8 mouse cellular contexts compared by ENCODE assay signal in genomic region chr4:49058557-49058956, GRCm38 (mm10). TPM values are rescaled to one million over a fixed set of nuclear protein-coding genes. Genes with fewer than 3 reads are reported as not detected.
DNase-seq lines count a peak whose midpoint lies in the region; ATAC-seq and TF ChIP-seq lines count a peak whose summit lies in the region.

No protein-coding gene starts in this region.

- WGBS in cerebellum, adult 2 months: 23% methylated on average over 7 of the region's 7 CpGs
- 4% methylated on average over 7 of the region's 7 CpGs for WGBS in hindbrain, embryonic 11.5 days
- WGBS in liver, embryonic 13.5 days (ENCODE audit: insufficient replicate concordance): 8% methylated on average over 7 of the region's 7 CpGs

- peak; percentile 48; the same call in 1 of the 2 replicates for ATAC-seq in hindbrain, embryonic 11.5 days (ENCODE audit: low FRiP score)
- ATAC-seq in liver, embryonic 13.5 days (ENCODE audit: low read depth): no peak

- H3K9ac ChIP-seq in hindbrain, embryonic 11.5 days (ENCODE audit: low read depth, low read length): peak overlapping the region; percentile 68
- H3K9ac ChIP-seq in liver, embryonic 13.5 days: no peak overlapping the region

- H3K4me1 ChIP-seq in cerebellum, adult 2 months (ENCODE audit: control insufficient read depth, insufficient read depth, low read length): no peaks in the 10 kb centered on the region
- H3K4me1 ChIP-seq in hindbrain, embryonic 11.5 days (replicated peaks; ENCODE audit: control insufficient read depth, insufficient read depth, low read length): peaks cover 10% of the 10 kb centered on the region
- H3K4me1 ChIP-seq in liver, embryonic 13.5 days (replicated peaks): no peaks in the 10 kb centered on the region

- H3K27ac ChIP-seq in cerebellum, adult 2 months (ENCODE audit: insufficient read depth, low read length): no peak overlapping the region
- no peak overlapping the region for H3K27ac ChIP-seq in hindbrain, embryonic 11.5 days (ENCODE audit: low read depth, low read length)
- H3K27ac ChIP-seq in liver, embryonic 13.5 days: no peak overlapping the region

- no peak for DNase-seq in cerebellum, adult 2 months
- no peak for DNase-seq in cerebellum, postnatal 14 days
- peak; percentile 18 for DNase-seq in ZHBTc4 (ENCODE audit: low read depth, low spot score)
- peak; percentile 47 for DNase-seq in hindbrain, embryonic 11.5 days (ENCODE audit: low spot score)
- no peak for DNase-seq in liver, embryonic 13.5 days
- DNase-seq in adrenal gland, adult 2 months: no peak
- DNase-seq in cerebellum, adult 9-11 months: no peak
- no peak for DNase-seq in right cerebral cortex, postnatal 4 days

- no peaks in the 10 kb centered on the region for H3K36me3 ChIP-seq in hindbrain, embryonic 11.5 days (ENCODE audit: control insufficient read depth, insufficient read depth, low read length)
- no peaks in the 10 kb centered on the region for H3K36me3 ChIP-seq in liver, embryonic 13.5 days

- no peak for TF ChIP-seq POLR2A in cerebellum, adult 2 months (IDR thresholded peaks at IDR 0.05; ENCODE audit: borderline replicate concordance, insufficient read depth, low read length)

- H3K4me2 ChIP-seq in hindbrain, embryonic 11.5 days (replicated peaks; ENCODE audit: low read depth, low read length): peak overlapping the region; percentile 83
- peak overlapping the region; percentile 66 for H3K4me2 ChIP-seq in liver, embryonic 13.5 days

- H3K27me3 ChIP-seq in cerebellum, adult 2 months (ENCODE audit: control insufficient read depth, insufficient read depth, low read length): no peaks in the 10 kb centered on the region; the same call in 1 of the 2 replicates
- peaks cover 3% of the 10 kb centered on the region; the same call in 1 of the 2 replicates for H3K27me3 ChIP-seq in hindbrain, embryonic 11.5 days (ENCODE audit: control insufficient read depth, insufficient read depth, low read length)
- peaks cover 37% of the 10 kb centered on the region for H3K27me3 ChIP-seq in liver, embryonic 13.5 days

- no peaks in the 10 kb centered on the region for H3K9me3 ChIP-seq in hindbrain, embryonic 11.5 days (ENCODE audit: control insufficient read depth, low read length)
- no peaks in the 10 kb centered on the region for H3K9me3 ChIP-seq in liver, embryonic 13.5 days (replicated peaks)

- peak overlapping the region; percentile 57 for H3K4me3 ChIP-seq in cerebellum, adult 2 months (replicated peaks; ENCODE audit: insufficient read depth, low read depth, low read length)
- H3K4me3 ChIP-seq in hindbrain, embryonic 11.5 days (ENCODE audit: low read depth, low read length): peak overlapping the region; percentile 67
- peak overlapping the region; percentile 50; the same call in 1 of the 2 replicates for H3K4me3 ChIP-seq in liver, embryonic 13.5 days (replicated peaks)

- TF ChIP-seq CTCF in cerebellum, adult 2 months (IDR thresholded peaks at IDR 0.05; ENCODE audit: borderline replicate concordance, insufficient read depth, low read depth, low read length): no peak

RNA-seq across cellular contexts. Expression of gene Plppr1, which starts 0.5 kb away (rescaled TPM):
- 1.7 and 2.0 TPM in 2 replicates for polyA plus RNA-seq in cerebellum, adult 2 months (2012; rRNA removed)
- polyA plus RNA-seq in hindbrain, embryonic 11.5 days (2014; fragmentation: Nextera tagmentation; extraction: Ambion mirVana): 16.3 and 19.2 TPM in 2 replicates
- polyA plus RNA-seq in liver, embryonic 13.5 days (2015; fragmentation: Nextera tagmentation; extraction: Ambion mirVana): 0.23 and 0.28 TPM in 2 replicates
- not detected for total RNA-seq in adrenal gland, adult 2 months (2021)
- polyA plus RNA-seq in adrenal gland, adult 2 months (2012; rRNA removed): not detected in 2 replicates

Comparison
In these comparisons a context has a peak if more than half of its experiments do, and no peak if none do; other contexts are left out.
1. DNase-seq: peak in ZHBTc4 (single experiment) and hindbrain, embryonic 11.5 days (single experiment); none in cerebellum, adult 2 months (0 of 2), cerebellum, postnatal 14 days (0 of 2), liver, embryonic 13.5 days (single experiment), adrenal gland, adult 2 months (single experiment), cerebellum, adult 9-11 months (single experiment) and right cerebral cortex, postnatal 4 days (single experiment).
2. Peak in every context shown above with its lines, with median percentiles within 50 percentile points of each other: H3K4me3 ChIP-seq.